Mouse (Mus musculus): ENCODE measurements around the gene Cdc34b. TPM values are rescaled to one million over a fixed set of nuclear protein-coding genes. Genes with fewer than 3 reads are reported as not detected.

Cdc34b gene
- polyA plus RNA-seq, 1 experiment from 2014 or later: not detected

GRCm38 (mm10) chr11:94715622-94716021 lies 26.0 kb upstream of the Cdc34b start:
- H3K9ac ChIP-seq: no peak overlapping the region
- no peak overlapping the region for H3K4me2 ChIP-seq
- H3K4me1 ChIP-seq: peaks cover 4% of the 10 kb centered on the region; the same call in 1 of the 2 replicates
- no peak for ATAC-seq
- no peak overlapping the region for H3K27ac ChIP-seq
- H3K9me3 ChIP-seq (replicated peaks): peaks cover 5% of the 10 kb centered on the region; the same call in 1 of the 2 replicates
- no peak overlapping the region for H3K4me3 ChIP-seq
- WGBS: 68% methylated on average over 5 of the region's 5 CpGs
- 0 out of 2 replicates have a peak, but pooled peaks cover 3% of the 10 kb centered on the region for H3K27me3 ChIP-seq
- no peaks in the 10 kb centered on the region for H3K36me3 ChIP-seq (ENCODE audit: poor library complexity, severe bottlenecking)

GRCm38 (mm10) chr11:94716754-94717153 lies 24.8 kb upstream of the Cdc34b start:
- peaks cover 5% of the 10 kb centered on the region; the same call in 1 of the 2 replicates for H3K9me3 ChIP-seq (replicated peaks)
- no peaks in the 10 kb centered on the region for H3K36me3 ChIP-seq (ENCODE audit: poor library complexity, severe bottlenecking)
- H3K27me3 ChIP-seq: 0 out of 2 replicates have a peak, but pooled peaks cover 3% of the 10 kb centered on the region
- H3K4me3 ChIP-seq: no peak overlapping the region
- ATAC-seq: no peak
- no peak overlapping the region for H3K4me2 ChIP-seq
- no peak overlapping the region for H3K9ac ChIP-seq
- H3K27ac ChIP-seq: no peak overlapping the region
- 17% methylated on average over 9 of the region's 9 CpGs for WGBS
- H3K4me1 ChIP-seq: peaks cover 4% of the 10 kb centered on the region; the same call in 1 of the 2 replicates

- ATAC-seq: no peak
- H3K9me3 ChIP-seq (replicated peaks): peaks cover 5% of the 10 kb centered on the region; the same call in 1 of the 2 replicates
- WGBS: 40% methylated on average over 11 of the region's 11 CpGs
- H3K36me3 ChIP-seq (ENCODE audit: poor library complexity, severe bottlenecking): no peaks in the 10 kb centered on the region
- peaks cover 4% of the 10 kb centered on the region; the same call in 1 of the 2 replicates for H3K4me1 ChIP-seq
- H3K4me3 ChIP-seq: no peak overlapping the region
- H3K27me3 ChIP-seq: 0 out of 2 replicates have a peak, but pooled peaks cover 3% of the 10 kb centered on the region
- no peak overlapping the region for H3K9ac ChIP-seq
- no peak overlapping the region for H3K4me2 ChIP-seq
- no peak overlapping the region for H3K27ac ChIP-seq
Measured at GRCm38 (mm10) chr11:94717239-94717638, 24.3 kb upstream of the Cdc34b start.

- Histone ChIP-seq H3K9ac (no peak overlapping the region), H3K9me3 (replicated peaks) (peaks cover 5% of the 10 kb centered on the region; the same call in 1 of the 2 replicates), H3K4me2 (no peak overlapping the region), H3K4me1 (peaks cover 4% of the 10 kb centered on the region; the same call in 1 of the 2 replicates), H3K27ac (no peak overlapping the region), H3K36me3 (ENCODE audit: poor library complexity, severe bottlenecking) (no peaks in the 10 kb centered on the region), H3K27me3 (0 out of 2 replicates have a peak, but pooled peaks cover 3% of the 10 kb centered on the region), H3K4me3 (no peak overlapping the region)
- no peak for ATAC-seq
- WGBS: 90% methylated on average over 7 of the region's 7 CpGs
Measured at GRCm38 (mm10) chr11:94718113-94718909, 23.3 kb upstream of the Cdc34b start.

- peaks cover 4% of the 10 kb centered on the region; the same call in 1 of the 2 replicates for H3K4me1 ChIP-seq
- H3K4me3 ChIP-seq: no peak overlapping the region
- no peak overlapping the region for H3K27ac ChIP-seq
- H3K9ac ChIP-seq: no peak overlapping the region
- H3K36me3 ChIP-seq (ENCODE audit: poor library complexity, severe bottlenecking): no peaks in the 10 kb centered on the region
- peaks cover 1% of the 10 kb centered on the region; the same call in 1 of the 2 replicates for H3K9me3 ChIP-seq (replicated peaks)
- 75% methylated on average over 2 of the region's 2 CpGs for WGBS
- ATAC-seq: no peak
- no peaks in the 10 kb centered on the region for H3K27me3 ChIP-seq
- no peak overlapping the region for H3K4me2 ChIP-seq
Measured at GRCm38 (mm10) chr11:94719216-94719615, 22.4 kb upstream of the Cdc34b start.

GRCm38 (mm10) chr11:94727306-94727705 lies 14.3 kb upstream of the Cdc34b start:
- Histone ChIP-seq H3K4me2 (no peak overlapping the region), H3K9ac (no peak overlapping the region), H3K36me3 (ENCODE audit: poor library complexity, severe bottlenecking) (no peaks in the 10 kb centered on the region), H3K4me3 (no peak overlapping the region), H3K4me1 (no peaks in the 10 kb centered on the region), H3K27me3 (no peaks in the 10 kb centered on the region), H3K9me3 (replicated peaks) (no peaks in the 10 kb centered on the region), H3K27ac (no peak overlapping the region)
- no peak for ATAC-seq
- WGBS: 91% methylated on average over 3 of the region's 3 CpGs

- H3K36me3 ChIP-seq (ENCODE audit: poor library complexity, severe bottlenecking): no peaks in the 10 kb centered on the region
- 82% methylated on average over 3 of the region's 3 CpGs for WGBS
- no peaks in the 10 kb centered on the region for H3K27me3 ChIP-seq
- no peak for ATAC-seq
- no peaks in the 10 kb centered on the region for H3K9me3 ChIP-seq (replicated peaks)
- no peak overlapping the region for H3K27ac ChIP-seq
- no peak overlapping the region for H3K9ac ChIP-seq
- no peak overlapping the region for H3K4me2 ChIP-seq
- H3K4me1 ChIP-seq: no peaks in the 10 kb centered on the region
- H3K4me3 ChIP-seq: no peak overlapping the region
Measured at GRCm38 (mm10) chr11:94728545-94728944, 13.0 kb upstream of the Cdc34b start.

- WGBS: 29% methylated on average over 4 of the region's 4 CpGs
Measured at GRCm38 (mm10) chr11:94729565-94729964, 12.0 kb upstream of the Cdc34b start.

GRCm38 (mm10) chr11:94730261-94730660 lies 11.3 kb upstream of the Cdc34b start:
- Histone ChIP-seq H3K36me3 (ENCODE audit: poor library complexity, severe bottlenecking) (no peaks in the 10 kb centered on the region), H3K9me3 (replicated peaks) (no peaks in the 10 kb centered on the region), H3K27ac (no peak overlapping the region), H3K4me1 (no peaks in the 10 kb centered on the region), H3K4me2 (no peak overlapping the region), H3K4me3 (no peak overlapping the region), H3K9ac (no peak overlapping the region), H3K27me3 (no peaks in the 10 kb centered on the region)
- WGBS: 38% methylated on average over 5 of the region's 5 CpGs
- no peak for ATAC-seq

More at GRCm38 (mm10) chr11:94729565-94729964, 12.0 kb upstream of the Cdc34b start:
- no peaks in the 10 kb centered on the region for H3K36me3 ChIP-seq (ENCODE audit: poor library complexity, severe bottlenecking)
- no peaks in the 10 kb centered on the region for H3K27me3 ChIP-seq
- H3K9me3 ChIP-seq (replicated peaks): no peaks in the 10 kb centered on the region
- H3K9ac ChIP-seq: no peak overlapping the region
- H3K4me3 ChIP-seq: no peak overlapping the region
- no peaks in the 10 kb centered on the region for H3K4me1 ChIP-seq
- H3K4me2 ChIP-seq: no peak overlapping the region
- ATAC-seq: no peak
- no peak overlapping the region for H3K27ac ChIP-seq

- Histone ChIP-seq H3K9me3 (replicated peaks) (no peaks in the 10 kb centered on the region), H3K9ac (no peak overlapping the region), H3K4me2 (no peak overlapping the region), H3K4me3 (no peak overlapping the region), H3K27me3 (no peaks in the 10 kb centered on the region), H3K27ac (no peak overlapping the region), H3K36me3 (ENCODE audit: poor library complexity, severe bottlenecking) (no peaks in the 10 kb centered on the region), H3K4me1 (no peaks in the 10 kb centered on the region)
- no peak for ATAC-seq
- WGBS: 92% methylated on average over 12 of the region's 12 CpGs
Measured at GRCm38 (mm10) chr11:94731229-94731628, 10.4 kb upstream of the Cdc34b start.

GRCm38 (mm10) chr11:94732773-94733172 lies 8.8 kb upstream of the Cdc34b start:
- no peaks in the 10 kb centered on the region for H3K27me3 ChIP-seq
- no peak overlapping the region for H3K4me2 ChIP-seq
- no peaks in the 10 kb centered on the region for H3K36me3 ChIP-seq (ENCODE audit: poor library complexity, severe bottlenecking)
- no peak overlapping the region for H3K4me3 ChIP-seq
- H3K4me1 ChIP-seq: no peaks in the 10 kb centered on the region
- 50% methylated on average over 8 of the region's 8 CpGs for WGBS
- H3K9me3 ChIP-seq (replicated peaks): no peaks in the 10 kb centered on the region
- H3K27ac ChIP-seq: no peak overlapping the region
- ATAC-seq: no peak
- no peak overlapping the region for H3K9ac ChIP-seq

- H3K9me3 ChIP-seq (replicated peaks): no peaks in the 10 kb centered on the region
- H3K36me3 ChIP-seq (ENCODE audit: poor library complexity, severe bottlenecking): no peaks in the 10 kb centered on the region
- no peak overlapping the region for H3K9ac ChIP-seq
- H3K4me3 ChIP-seq: no peak overlapping the region
- no peaks in the 10 kb centered on the region for H3K27me3 ChIP-seq
- WGBS: 75% methylated on average over 2 of the region's 2 CpGs
- H3K4me2 ChIP-seq: no peak overlapping the region
- no peaks in the 10 kb centered on the region for H3K4me1 ChIP-seq
- no peak for ATAC-seq
- H3K27ac ChIP-seq: no peak overlapping the region
Measured at GRCm38 (mm10) chr11:94735746-94736145, 5.8 kb upstream of the Cdc34b start.
